Mouse (Mus musculus): ENCODE results near the gene Grik3.

- TF ChIP-seq CTCF (conservative IDR thresholded peaks at IDR 0.05; ENCODE audit: insufficient read depth, insufficient read length, low read depth, low read length), result no peak
- no peak for TF ChIP-seq POLR2A (IDR thresholded peaks at IDR 0.05; ENCODE audit: low read depth, low read length)
Measured at GRCm38 (mm10) chr4:125640520-125640919, 150.0 kb downstream of the Grik3 start.
